Mouse (Mus musculus): ENCODE data around the gene Clpsl2. TPM values are rescaled to one million over a fixed set of nuclear protein-coding genes. Genes with fewer than 3 reads are reported as not detected.

The Clpsl2 gene
- not detected for total RNA-seq (2023)

GRCm38 (mm10) chr17:28549111-28549510, at the start of gene Clpsl2:
Gene Clpsl2, plus strand, starts transcription at chr17:28549411.

GRCm38 (mm10) chr17:28517441-28517955, 31.7 kb upstream of the Clpsl2 start, which contains the start of gene Fkbp5:
Gene Fkbp5, minus strand, starts transcription at chr17:28517527.

GRCm38 (mm10) chr17:28530506-28530905, 18.7 kb upstream of the Clpsl2 start, which contains the start of gene Armc12:
Gene Armc12, plus strand, starts transcription at chr17:28530806.

GRCm38 (mm10) chr17:28560598-28560997, 11.4 kb downstream of the Clpsl2 start, which contains the start of gene Clps:
Gene Clps, minus strand, starts transcription at chr17:28560766.

GRCm38 (mm10) chr17:28575244-28576125, 26.3 kb downstream of the Clpsl2 start, which contains the start of gene Lhfpl5:
Gene Lhfpl5, plus strand, starts transcription at chr17:28575641.

Other genes starting within 250 kb of the Clpsl2 start
- gene Fance, start 235.9 kb upstream of the Clpsl2 start, total RNA-seq (2023) = 10 to 100 TPM; 14.2 to 14.9 TPM
- 100 to 1,000 TPM; 528 to 601 TPM for gene Rpl10a, start 220.9 kb upstream of the Clpsl2 start, total RNA-seq (2023)
- 1 to 10 TPM in 1 of 2 experiments, under 1 TPM in 1; 0.55 to 1.7 TPM for gene Tead3, start 198.6 kb upstream of the Clpsl2 start, total RNA-seq (2023)
- gene Tulp1, start 184.2 kb upstream of the Clpsl2 start, total RNA-seq (2023) = not detected
- gene Fkbp5, start 31.9 kb upstream of the Clpsl2 start, total RNA-seq (2023) = 10 to 100 TPM; 36.3 to 46.3 TPM
- gene Armc12, start 18.6 kb upstream of the Clpsl2 start, total RNA-seq (2023) = 1 to 10 TPM; 1.9 to 2.3 TPM
- not detected for gene Clps, start 11.4 kb downstream of the Clpsl2 start, total RNA-seq (2023)
- not detected for gene Lhfpl5, start 26.2 kb downstream of the Clpsl2 start, total RNA-seq (2023)
- gene Srpk1, start 73.3 kb downstream of the Clpsl2 start, total RNA-seq (2023) = 10 to 100 TPM; 52.1 to 58.2 TPM
- gene Slc26a8, start 140.8 kb downstream of the Clpsl2 start, total RNA-seq (2023) = 1 to 10 TPM; 2.2 to 2.4 TPM
- 100 to 1,000 TPM; 235 to 247 TPM for gene Mapk14, start 141.9 kb downstream of the Clpsl2 start, total RNA-seq (2023)
- gene AC170998.1, start 176.7 kb downstream of the Clpsl2 start, total RNA-seq (2023) = 10 to 100 TPM in 1 of 2 experiments, 1 to 10 TPM in 1; 9.6 to 13.5 TPM
- gene Mapk13, start 219.9 kb downstream of the Clpsl2 start, total RNA-seq (2023) = 100 to 1,000 TPM; 145 to 187 TPM

All from neutrophil, adult 59 days (primary cell).